Mouse (Mus musculus) forebrain, postnatal 0 days (tissue): ENCODE data around the gene Eaf1. TPM values are rescaled to one million over a fixed set of nuclear protein-coding genes. Genes with fewer than 3 reads are reported as not detected.
"Not testable (repeated sequence)": the region's sequence is repeated elsewhere in the genome, so short reads cannot be mapped to it uniquely, and the experiment has no call there.

Experiments
- ATAC-seq: fragments of 200-750 bp; cut with Nextera tagmentation; 2 replicates; pipeline ENCODE4 v1.8.0; 2017; ENCODE audit warnings: mild to moderate bottlenecking, moderate library complexity
- DNase-seq: peaks from one replicate; pipeline ENCODE4 v3.0.0-alpha.2; 2015
- H3K27ac ChIP-seq: fragments of 300-500 bp; sonication (generic); 2 replicates; pipeline ENCODE4 v1.5.1; 2014; ENCODE audit warnings: low read depth, mild to moderate bottlenecking, antibody characterized with exemption, low read length, moderate library complexity, mixed read lengths
- H3K27me3 ChIP-seq: fragments of 300-500 bp; sonication (generic); 2 replicates; pipeline ENCODE4 v1.6.1; 2014; ENCODE audit warnings: mild to moderate bottlenecking, low read length, mixed read lengths; ENCODE audit not compliant: insufficient read depth
- H3K36me3 ChIP-seq: fragments of 300-500 bp; sonication (generic); 2 replicates; pipeline ENCODE4 v1.6.1; 2014; ENCODE audit warnings: mild to moderate bottlenecking, moderate library complexity; ENCODE audit not compliant: insufficient read depth
- H3K4me1 ChIP-seq: fragments of 300-500 bp; sonication (generic); 2 replicates; pipeline ENCODE4 v1.6.1; 2014; ENCODE audit warnings: antibody characterized with exemption; ENCODE audit not compliant: insufficient read depth
- H3K4me2 ChIP-seq: fragments of 300-500 bp; sonication (generic); 2 replicates; pipeline ENCODE4 v1.6.1; 2014; ENCODE audit warnings: low read depth, mild to moderate bottlenecking, moderate library complexity
- H3K4me3 ChIP-seq: fragments of 300-500 bp; sonication (generic); 2 replicates; pipeline ENCODE4 v1.5.1; 2014; ENCODE audit warnings: low read depth, low read length, mixed read lengths
- H3K9ac ChIP-seq: fragments of 300-500 bp; sonication (generic); 2 replicates; pipeline ENCODE4 v1.6.1; 2014; ENCODE audit warnings: mild to moderate bottlenecking
- H3K9me3 ChIP-seq: fragments of 300-500 bp; sonication (generic); 2 replicates; pipeline ENCODE4 v1.6.1; 2016; ENCODE audit warnings: low read length
- CTCF ChIP-seq: sonication (generic); IDR thresholded peaks from 2 replicates; pipeline ENCODE4 v1.5.1; 2016; ENCODE audit warnings: antibody characterized with exemption, control low read depth, low read depth
- WGBS: fragments of 180-500 bp; shearing (Covaris S2); extraction: QIAGEN DNeasy Blood & Tissue Kit; methylation state at CpG from one replicate; pipeline ENCODE4 v1.1.7; 2014; 5-methylcytosine and 5-hydroxymethylcytosine counted together
- polyA plus RNA-seq: library from polyadenylated mRNA; unstranded; fragments of >200 nt; fragmentation: Nextera tagmentation; extraction: Ambion mirVana; gene quantifications from 2 replicates; pipeline ENCODE4 v1.2.1, GENCODE M21; 2015
- total RNA-seq: library from RNA; depleted of rRNA; stranded (reverse); fragments of >200 nt; gene quantifications from 2 replicates; pipeline ENCODE4 v1.2.3, GENCODE M21; 2014; rRNA removed

Eaf1 gene
- 10.1 and 11.8 TPM in 2 replicates for total RNA-seq
- polyA plus RNA-seq, result 3.5 and 5.5 TPM in 2 replicates

- H3K4me1 ChIP-seq, result peaks cover 11% of the 10 kb centered on the region
- ATAC-seq (peak; percentile 45), DNase-seq (no peak)
- 2% methylated on average over 37 of the region's 37 CpGs for whole genome bisulfite sequencing
- H3K4me2 ChIP-seq, result peak within 1 kb of the TSS; percentile 67
- peak within 1 kb of the TSS; percentile 81 for H3K27ac ChIP-seq
- H3K36me3 ChIP-seq, result peaks cover 27% of the 10 kb centered on the region
- no peaks in the 10 kb centered on the region for H3K9me3 ChIP-seq
- H3K4me3 ChIP-seq, result peak within 1 kb of the TSS; percentile 91
- H3K27me3 ChIP-seq, result no peaks in the 10 kb centered on the region
- TF ChIP-seq CTCF, result no peak
- peak within 1 kb of the TSS; percentile 86 for H3K9ac ChIP-seq
Observed at GRCm38 (mm10) chr14:31494349-31494974, at the start of gene Eaf1. Eaf1 (plus strand) TSS chr14:31494399.

GRCm38 (mm10) chr14:31448994-31449393 is 45.2 kb upstream of the Eaf1 start:
- no peaks in the 10 kb centered on the region for H3K4me1 ChIP-seq
- no peak overlapping the region for H3K27ac ChIP-seq
- no peak overlapping the region for H3K4me2 ChIP-seq
- no peak for ATAC-seq
- TF ChIP-seq CTCF, result no peak
- no peak overlapping the region for H3K4me3 ChIP-seq
- no peaks in the 10 kb centered on the region for H3K9me3 ChIP-seq
- 76% methylated on average over 5 of the region's 5 CpGs for WGBS
- DNase-seq, result no peak
- no peaks in the 10 kb centered on the region for H3K27me3 ChIP-seq
- H3K36me3 ChIP-seq, result no peaks in the 10 kb centered on the region
- H3K9ac ChIP-seq, result no peak overlapping the region

- H3K4me3 ChIP-seq, H3K4me2 ChIP-seq, H3K36me3 ChIP-seq, H3K27ac ChIP-seq, H3K27me3 ChIP-seq, H3K4me1 ChIP-seq, DNase-seq, ATAC-seq, H3K9ac ChIP-seq, H3K9me3 ChIP-seq: not testable (repeated sequence)
- 71% methylated on average over 12 of the region's 12 CpGs for WGBS
Observed at GRCm38 (mm10) chr14:31453946-31454345, 40.3 kb upstream of the Eaf1 start.

- no peak overlapping the region for H3K9ac ChIP-seq
- H3K4me3 ChIP-seq, result no peak overlapping the region
- H3K36me3 ChIP-seq, result no peaks in the 10 kb centered on the region
- no peaks in the 10 kb centered on the region for H3K27me3 ChIP-seq
- H3K4me2 ChIP-seq, result no peak overlapping the region
- no peaks in the 10 kb centered on the region for H3K9me3 ChIP-seq
- no peak for ATAC-seq
- 0 out of 2 replicates have a peak, but pooled peaks cover 3% of the 10 kb centered on the region for H3K4me1 ChIP-seq
- 89% methylated on average over 8 of the region's 8 CpGs for WGBS
- H3K27ac ChIP-seq, result no peak overlapping the region
- DNase-seq, result no peak
- TF ChIP-seq CTCF, result 0 out of 2 replicates have a peak, but pooled peaks have one; percentile 4
Observed at GRCm38 (mm10) chr14:31454849-31455566, 39.2 kb upstream of the Eaf1 start.

- no peaks in the 10 kb centered on the region for H3K27me3 ChIP-seq
- H3K9me3 ChIP-seq, result no peaks in the 10 kb centered on the region
- ATAC-seq (peak; percentile 48), DNase-seq (no peak)
- H3K36me3 ChIP-seq, result no peaks in the 10 kb centered on the region
- H3K4me2 ChIP-seq, result no peak overlapping the region
- H3K4me1 ChIP-seq, result 0 out of 2 replicates have a peak, but pooled peaks cover 3% of the 10 kb centered on the region
- TF ChIP-seq CTCF, result no peak
- no peak overlapping the region for H3K27ac ChIP-seq
- WGBS, result 70% methylated on average over 6 of the region's 6 CpGs
- no peak overlapping the region for H3K9ac ChIP-seq
- no peak overlapping the region for H3K4me3 ChIP-seq
Observed at GRCm38 (mm10) chr14:31456064-31456721, 38.0 kb upstream of the Eaf1 start.

GRCm38 (mm10) chr14:31458006-31458405 is 36.2 kb upstream of the Eaf1 start:
- ATAC-seq (no peak), DNase-seq (no peak)
- H3K4me3 ChIP-seq, result no peak overlapping the region
- H3K27me3 ChIP-seq, result no peaks in the 10 kb centered on the region
- no peaks in the 10 kb centered on the region for H3K36me3 ChIP-seq
- WGBS, result 93% methylated on average over 12 of the region's 12 CpGs
- no peaks in the 10 kb centered on the region for H3K9me3 ChIP-seq
- 0 out of 2 replicates have a peak, but pooled peaks cover 3% of the 10 kb centered on the region for H3K4me1 ChIP-seq
- H3K9ac ChIP-seq, result no peak overlapping the region
- TF ChIP-seq CTCF, result no peak
- H3K4me2 ChIP-seq, result no peak overlapping the region
- H3K27ac ChIP-seq, result no peak overlapping the region

GRCm38 (mm10) chr14:31462226-31462625 is 32.0 kb upstream of the Eaf1 start:
- H3K4me1 ChIP-seq, H3K9ac ChIP-seq, H3K9me3 ChIP-seq, H3K4me2 ChIP-seq, H3K4me3 ChIP-seq, H3K27me3 ChIP-seq, H3K36me3 ChIP-seq, ATAC-seq, DNase-seq, H3K27ac ChIP-seq: not testable (repeated sequence)
- WGBS, result 67% methylated on average over 5 of the region's 5 CpGs
